Mouse (Mus musculus): ENCODE data around the gene Gm13769. TPM values are rescaled to one million over a fixed set of nuclear protein-coding genes. Genes with fewer than 3 reads are reported as not detected.
"Not testable (repeated sequence)": the region's sequence is repeated elsewhere in the genome, so short reads cannot be mapped to it uniquely, and the experiment has no call there.

Gene Gm13769
- total RNA-seq (2021) = under 1 TPM in 1 of 2 experiments, not detected in 1; 0.11 TPM

- intact Hi-C loops (cut with DNase I); DNase-seq: not testable (repeated sequence)
Observed at GRCm38 (mm10) chr2:90321900-90322299, at the start of gene Gm13769. Gm13769 (plus strand) TSS chr2:90322200.

- no peak for DNase-seq
- intact Hi-C loops (cut with DNase I) = no loop called here
Observed at GRCm38 (mm10) chr2:90292741-90293140, 29.3 kb upstream of the Gm13769 start, which contains the start of gene Olfr1272. Olfr1272 (minus strand) TSS chr2:90292841.

- intact Hi-C loops (cut with DNase I) = not testable (repeated sequence)
Observed at GRCm38 (mm10) chr2:90346694-90347093, 24.7 kb downstream of the Gm13769 start.

GRCm38 (mm10) chr2:90351047-90351446 is 29.0 kb downstream of the Gm13769 start:
- DNase-seq; intact Hi-C loops (cut with DNase I): not testable (repeated sequence)

More at GRCm38 (mm10) chr2:90346694-90347093, 24.7 kb downstream of the Gm13769 start:
- DNase-seq = not testable (repeated sequence)

GRCm38 (mm10) chr2:90351540-90351939 is 29.5 kb downstream of the Gm13769 start:
- DNase-seq; intact Hi-C loops (cut with DNase I): not testable (repeated sequence)

- DNase-seq; intact Hi-C loops (cut with DNase I): not testable (repeated sequence)
Observed at GRCm38 (mm10) chr2:90359229-90359628, 37.2 kb downstream of the Gm13769 start.

GRCm38 (mm10) chr2:90360199-90360598 is 38.2 kb downstream of the Gm13769 start:
- not testable (repeated sequence) for DNase-seq

More at GRCm38 (mm10) chr2:90360199-90360598, 38.2 kb downstream of the Gm13769 start:
- intact Hi-C loops (cut with DNase I) = not testable (repeated sequence)

Other genes with a start within 250 kb of the Gm13769 start
- not detected for gene Olfr1269, start 200.8 kb upstream of the Gm13769 start, total RNA-seq (2021)
- not detected for gene Olfr32, start 179.9 kb upstream of the Gm13769 start, total RNA-seq (2021)
- gene Olfr1270, start 169.1 kb upstream of the Gm13769 start, total RNA-seq (2021) = not detected
- gene Olfr1506, start 97.7 kb upstream of the Gm13769 start, total RNA-seq (2021) = not detected
- not detected for gene Olfr142, start 64.6 kb upstream of the Gm13769 start, total RNA-seq (2021)
- gene Olfr1271, start 51.2 kb upstream of the Gm13769 start, total RNA-seq (2021) = not detected
- gene Olfr1272, start 29.4 kb upstream of the Gm13769 start, total RNA-seq (2021) = not detected
- not detected for gene Olfr1274-ps, start 76.5 kb downstream of the Gm13769 start, total RNA-seq (2021)

All from heart, postnatal 36 days (tissue).